Mouse (Mus musculus): ENCODE results near the gene Isca1. TPM values are rescaled to one million over a fixed set of nuclear protein-coding genes. Genes with fewer than 3 reads are reported as not detected.

Gene Isca1
- polyA plus RNA-seq, 1 experiment from 2014 or later, result 95.7 TPM

GRCm38 (mm10) chr13:59710230-59710629, 59.4 kb downstream of the Isca1 start, which contains the start of gene Spata31d1a:
TSS of gene Spata31d1a (minus strand) at chr13:59710330.
- Histone ChIP-seq H3K4me1 (no peaks in the 10 kb centered on the region), H3K27ac (no peak within 1 kb of the TSS), H3K27me3 (ENCODE audit: low read depth, poor library complexity, severe bottlenecking) (no peaks in the 10 kb centered on the region), H3K4me3 (no peak within 1 kb of the TSS), H3K36me3 (no peaks in the 10 kb centered on the region), H3K9me3 (replicated peaks) (no peaks in the 10 kb centered on the region)
- no peak for DNase-seq (ENCODE audit: low spot score)
- WGBS, result 86% methylated on average over 15 of the region's 15 CpGs

Other genes with a start within 250 kb of the Isca1 start
- 10.0 and 11.6 TPM in 2 replicates for gene Agtpbp1, start 184.6 kb downstream of the Isca1 start, polyA plus RNA-seq (2016; fragmentation: Nextera tagmentation; extraction: Ambion mirVana)
- 99.5 and 116 TPM in 2 replicates for gene Naa35, start 184.6 kb downstream of the Isca1 start, polyA plus RNA-seq (2016; fragmentation: Nextera tagmentation; extraction: Ambion mirVana)
- gene Golm1, start 94.0 kb downstream of the Isca1 start, polyA plus RNA-seq (2016; fragmentation: Nextera tagmentation; extraction: Ambion mirVana), result 78.4 and 80.2 TPM in 2 replicates
- gene 4921517D22Rik, start 75.7 kb downstream of the Isca1 start, polyA plus RNA-seq (2016; fragmentation: Nextera tagmentation; extraction: Ambion mirVana), result not detected in 2 replicates
- gene Spata31d1a, start 59.5 kb downstream of the Isca1 start, polyA plus RNA-seq (2016; fragmentation: Nextera tagmentation; extraction: Ambion mirVana), result 0.05 TPM in 1 of 2 replicates, not detected in the other
- gene Spata31d1b, start 57.5 kb downstream of the Isca1 start, polyA plus RNA-seq (2016; fragmentation: Nextera tagmentation; extraction: Ambion mirVana), result not detected in 2 replicates
- gene Spata31d1d, start 38.1 kb downstream of the Isca1 start, polyA plus RNA-seq (2016; fragmentation: Nextera tagmentation; extraction: Ambion mirVana), result not detected in 2 replicates
- 0.31 TPM in 1 of 2 replicates, not detected in the other for gene 1700014D04Rik, start 23.1 kb downstream of the Isca1 start, polyA plus RNA-seq (2016; fragmentation: Nextera tagmentation; extraction: Ambion mirVana)
- gene Gm49354, start 12.4 kb upstream of the Isca1 start, polyA plus RNA-seq (2016; fragmentation: Nextera tagmentation; extraction: Ambion mirVana), result not detected in 2 replicates
- 34.6 and 47.5 TPM in 2 replicates for gene Tut7, start 53.3 kb upstream of the Isca1 start, polyA plus RNA-seq (2016; fragmentation: Nextera tagmentation; extraction: Ambion mirVana)

Data from limb, embryonic 10.5 days (tissue).